Mouse (Mus musculus) adrenal gland (tissue): ENCODE data around the gene Arhgef25.
"Not testable (repeated sequence)": the region's sequence is repeated elsewhere in the genome, so short reads cannot be mapped to it uniquely, and the experiment has no call there.

ENCODE experiments used
- intact Hi-C: fragments of 180-260 bp; cut with DNase I; formaldehyde crosslinking; loops from one replicate; pipeline ENCODE4 v1.15.1; 2025

The Arhgef25 gene

DNA sequence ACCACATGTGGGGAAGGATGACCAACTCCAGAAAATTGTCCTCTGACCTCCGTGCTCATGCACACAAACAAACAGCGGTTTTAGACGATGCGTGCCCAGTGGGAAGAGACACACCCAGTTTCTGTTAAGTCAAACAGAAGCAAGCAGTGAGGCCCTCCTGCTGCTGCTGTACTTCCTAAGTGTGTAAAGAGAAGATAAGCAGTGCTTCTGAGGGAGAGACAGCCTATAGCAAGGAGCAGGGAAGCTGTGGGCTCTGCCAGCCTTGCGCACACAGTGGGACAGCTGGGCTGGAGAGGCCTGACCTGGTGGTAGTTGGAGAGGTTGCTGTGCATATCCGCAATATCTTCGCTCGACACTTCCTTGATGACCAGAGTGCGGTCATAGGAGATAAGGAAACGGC lies 15.5 kb upstream of the Arhgef25 start:
- intact Hi-C loops, result no loop called here

DNA sequence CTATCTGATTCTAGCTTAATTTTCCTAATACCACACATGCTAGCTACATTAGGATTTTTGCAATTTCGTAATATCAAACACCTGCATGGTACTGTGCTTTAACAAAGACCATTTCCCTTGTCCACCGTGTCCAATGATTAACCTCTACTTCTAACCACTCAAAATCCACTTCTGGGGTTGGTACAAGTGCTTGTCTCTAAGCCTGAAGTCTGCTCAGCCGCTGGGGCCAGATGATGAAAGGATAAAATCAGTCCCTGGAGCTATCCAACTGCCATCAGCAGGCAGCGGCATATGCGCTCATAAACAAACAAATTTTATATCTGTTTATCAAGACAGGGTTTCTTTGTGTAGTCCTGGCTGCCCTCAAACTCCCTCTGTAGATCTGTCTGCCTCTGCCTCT lies 14.7 kb upstream of the Arhgef25 start:
- intact Hi-C loops, result no loop called here

DNA sequence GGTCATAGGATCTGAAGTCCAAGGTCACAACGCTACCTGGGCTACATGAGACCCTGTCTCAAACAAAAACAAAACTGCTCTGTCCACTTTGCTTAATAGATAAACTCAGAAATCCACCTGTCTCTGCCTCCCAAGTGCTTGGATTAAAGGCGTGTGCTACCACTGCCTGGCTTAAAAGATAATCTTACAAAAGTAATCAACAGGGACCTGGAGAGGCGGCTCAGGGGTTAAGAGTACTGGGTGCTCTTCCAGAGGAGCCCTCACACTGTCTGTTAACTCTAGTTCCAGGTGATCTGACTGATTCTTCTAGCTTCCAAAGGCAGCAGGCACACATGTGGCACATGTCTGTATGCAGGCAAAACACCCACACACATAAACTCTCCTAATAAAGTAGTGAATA lies 13.2 kb upstream of the Arhgef25 start:
- intact Hi-C loops, result no loop called here

DNA sequence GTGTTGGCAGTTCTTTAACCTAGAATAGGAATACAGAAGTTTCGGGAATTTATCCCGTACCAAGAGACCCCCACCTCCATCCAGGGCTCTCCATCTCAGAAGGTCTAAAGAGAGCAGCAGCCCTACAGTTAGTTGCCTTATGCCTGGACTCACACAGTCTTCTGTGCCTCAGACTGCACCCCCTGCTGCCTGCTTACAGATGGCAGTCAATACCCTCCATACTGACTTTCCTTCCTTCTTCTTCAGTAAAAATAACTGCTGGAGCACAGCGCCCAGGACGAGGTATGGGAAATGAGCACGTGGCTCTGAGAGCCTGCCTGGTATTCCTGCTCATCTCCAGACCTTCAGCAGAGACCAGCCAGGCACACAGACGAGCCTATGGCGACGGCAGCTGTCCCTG lies 10.4 kb upstream of the Arhgef25 start:
- intact Hi-C loops, result no loop called here

DNA sequence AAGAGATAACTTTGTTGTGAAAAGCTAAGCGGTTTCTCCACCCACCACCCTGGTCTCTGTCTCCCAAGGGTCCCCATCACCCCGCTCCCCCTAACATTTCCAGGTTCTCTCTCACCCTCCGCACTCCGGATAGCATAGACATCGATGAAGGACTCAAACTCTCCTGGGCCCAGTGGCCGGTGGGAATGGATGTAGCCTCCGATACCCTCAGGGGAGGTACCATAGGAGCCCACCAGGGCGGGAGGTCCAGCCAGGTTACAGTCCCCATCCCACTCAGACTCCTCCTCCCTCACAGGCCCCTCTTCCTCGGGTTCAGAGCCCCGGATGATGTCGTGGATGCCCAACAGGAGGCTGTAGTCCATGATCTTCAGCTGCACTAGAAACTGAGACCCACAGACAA lies 9.6 kb upstream of the Arhgef25 start:
- intact Hi-C loops, result no loop called here

DNA sequence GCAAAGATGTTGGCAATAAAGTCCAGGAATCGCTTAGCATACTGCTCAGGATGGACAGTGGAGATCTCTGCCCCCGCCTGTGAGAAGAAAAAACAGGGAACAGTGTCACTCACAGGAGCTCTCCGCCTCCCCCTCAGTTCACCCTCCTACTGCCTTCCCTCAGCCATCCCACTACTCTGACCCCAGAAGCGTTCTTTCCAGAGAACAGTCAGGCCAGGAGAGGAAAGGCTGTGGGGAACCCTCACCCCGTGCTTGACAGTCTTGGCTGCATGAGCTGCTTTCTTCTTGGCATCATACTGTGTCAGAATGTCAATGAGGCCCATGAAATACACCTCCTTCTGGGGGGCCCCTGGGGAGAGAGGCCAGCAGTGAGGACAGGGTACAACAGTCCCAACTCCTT lies 9.2 kb upstream of the Arhgef25 start:
- intact Hi-C loops, result no loop called here

DNA sequence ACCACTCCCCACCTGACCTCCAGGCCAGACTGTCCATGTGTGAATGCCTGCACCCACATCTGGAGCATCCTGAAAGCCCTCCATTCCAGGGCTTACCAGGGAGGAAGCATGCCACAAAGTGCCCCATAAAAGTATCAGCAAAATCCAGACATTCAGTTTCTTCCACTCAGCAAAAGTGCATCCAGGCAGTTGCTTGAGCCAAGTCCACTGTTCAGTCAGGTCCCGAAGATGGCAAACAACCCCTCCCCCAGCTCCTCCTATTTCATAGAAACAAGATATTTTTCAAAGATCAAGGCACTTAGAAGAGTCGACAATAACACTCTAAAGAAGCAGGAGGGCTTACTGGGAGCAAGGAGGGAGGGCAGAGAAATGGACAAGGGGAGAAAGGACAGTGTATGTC lies 8.6 kb upstream of the Arhgef25 start:
- intact Hi-C loops, result no loop called here

DNA sequence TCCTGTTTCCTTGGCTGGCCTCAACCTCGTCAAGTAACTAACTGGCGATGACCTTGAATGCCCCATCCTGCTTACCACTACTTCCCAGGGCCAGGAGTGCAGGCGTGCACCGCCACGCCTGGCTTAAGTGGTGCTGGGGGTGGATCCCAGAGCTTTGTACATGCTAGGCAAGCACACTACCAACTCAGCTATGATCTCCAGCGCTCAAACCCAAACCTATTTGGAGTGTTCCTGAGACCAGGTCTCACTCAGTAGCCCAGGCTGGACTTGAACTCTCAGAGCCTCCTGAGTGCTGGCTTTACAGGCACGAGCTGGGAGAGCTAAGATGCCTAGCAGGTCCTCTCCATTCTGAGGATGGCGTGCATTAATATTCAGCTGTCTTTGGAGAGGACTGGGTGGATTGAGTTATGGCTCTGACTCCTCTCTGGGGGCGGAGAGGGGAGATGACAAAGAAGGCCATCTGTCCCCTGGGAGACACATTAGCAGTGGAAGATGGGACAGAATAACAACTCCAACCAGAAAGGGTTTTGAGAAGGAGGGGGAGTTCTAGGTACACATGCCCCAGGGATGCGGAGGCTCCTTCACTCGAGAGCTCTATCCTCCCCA lies 7.7 kb upstream of the Arhgef25 start:
- intact Hi-C loops, result no loop called here

DNA sequence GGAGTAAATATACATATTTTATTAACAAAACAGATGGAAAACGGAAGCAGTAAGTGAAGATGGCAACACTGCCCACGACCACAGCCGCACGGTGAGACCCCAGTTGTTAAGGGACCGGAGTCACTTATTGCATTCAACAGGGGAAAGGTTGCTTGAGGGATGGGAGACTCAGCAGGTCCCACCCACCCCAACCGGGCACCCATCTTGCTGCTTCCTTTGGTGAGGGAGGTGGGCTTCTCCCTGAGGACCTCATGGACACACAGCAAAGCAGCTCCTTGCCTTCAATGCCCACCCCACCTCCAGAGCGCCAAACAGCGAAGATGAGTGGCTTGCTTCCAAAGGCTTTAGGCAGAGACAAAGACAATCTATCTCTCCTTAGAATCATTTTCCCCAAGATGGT lies 7.2 kb upstream of the Arhgef25 start:
- intact Hi-C loops, result no loop called here

DNA sequence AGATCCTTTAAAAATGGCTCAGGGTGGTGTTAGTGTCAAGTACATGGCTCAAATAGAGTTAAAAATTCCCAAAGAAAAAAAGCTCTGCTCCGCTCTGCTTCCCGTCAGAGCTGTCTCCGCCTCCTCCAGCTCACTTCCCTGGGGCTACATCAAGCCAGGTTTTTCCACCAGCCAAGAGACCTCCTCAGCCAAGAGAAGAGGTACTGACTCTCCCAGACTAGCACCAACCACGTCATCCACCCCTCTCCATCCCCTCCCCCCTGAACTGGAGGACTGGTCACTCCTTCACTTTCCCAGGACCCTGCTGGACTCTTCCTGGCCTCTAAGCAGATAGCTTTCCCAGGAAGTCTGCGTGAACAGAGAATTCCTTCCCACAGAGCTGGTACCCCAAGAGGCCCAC lies 6.5 kb upstream of the Arhgef25 start:
- intact Hi-C loops, result no loop called here

DNA sequence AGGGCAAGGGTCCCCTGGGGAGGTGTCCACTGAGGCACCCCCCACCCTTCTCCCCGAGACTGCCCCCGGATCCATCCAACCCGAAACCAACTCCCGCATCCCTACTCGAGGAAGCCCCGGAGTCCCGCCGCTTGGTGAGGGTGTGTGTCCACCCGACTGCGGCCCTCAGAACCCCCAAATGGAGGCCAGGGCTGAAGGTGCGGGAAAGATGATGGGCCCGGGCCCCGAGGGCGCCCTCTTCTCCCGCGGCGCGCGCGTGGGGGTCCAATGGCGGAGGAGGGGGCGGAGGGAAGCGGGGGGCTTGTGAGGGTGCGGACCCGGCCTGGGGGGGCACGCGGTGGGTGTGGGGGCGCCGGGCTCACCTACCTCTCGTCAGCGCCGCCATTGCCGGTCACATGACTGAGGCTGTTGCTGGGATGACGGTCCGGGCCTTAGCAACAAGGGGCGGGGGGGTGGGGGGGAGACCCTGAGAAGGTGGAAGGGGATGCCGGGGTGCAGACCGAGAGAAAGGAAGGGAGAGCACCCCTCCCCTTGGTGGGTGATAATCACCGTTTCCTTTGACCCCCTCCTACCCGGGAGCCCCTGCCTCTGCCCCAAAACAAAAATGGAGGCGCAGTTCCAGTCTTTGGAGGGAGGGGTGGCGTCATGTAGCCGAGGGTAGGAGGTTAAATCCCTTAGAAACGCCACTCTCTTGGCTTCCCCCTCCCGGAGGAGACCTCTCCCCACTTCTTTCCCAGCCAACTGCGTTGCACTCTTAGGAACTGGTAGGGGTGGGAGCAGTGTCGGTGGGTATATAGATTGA lies 5.6 kb upstream of the Arhgef25 start, which contains the start of gene Dtx3:
Gene Dtx3, minus strand, starts transcription at position 401 of the 802 bp plus-strand sequence.
- intact Hi-C loops, result no loop called here

DNA sequence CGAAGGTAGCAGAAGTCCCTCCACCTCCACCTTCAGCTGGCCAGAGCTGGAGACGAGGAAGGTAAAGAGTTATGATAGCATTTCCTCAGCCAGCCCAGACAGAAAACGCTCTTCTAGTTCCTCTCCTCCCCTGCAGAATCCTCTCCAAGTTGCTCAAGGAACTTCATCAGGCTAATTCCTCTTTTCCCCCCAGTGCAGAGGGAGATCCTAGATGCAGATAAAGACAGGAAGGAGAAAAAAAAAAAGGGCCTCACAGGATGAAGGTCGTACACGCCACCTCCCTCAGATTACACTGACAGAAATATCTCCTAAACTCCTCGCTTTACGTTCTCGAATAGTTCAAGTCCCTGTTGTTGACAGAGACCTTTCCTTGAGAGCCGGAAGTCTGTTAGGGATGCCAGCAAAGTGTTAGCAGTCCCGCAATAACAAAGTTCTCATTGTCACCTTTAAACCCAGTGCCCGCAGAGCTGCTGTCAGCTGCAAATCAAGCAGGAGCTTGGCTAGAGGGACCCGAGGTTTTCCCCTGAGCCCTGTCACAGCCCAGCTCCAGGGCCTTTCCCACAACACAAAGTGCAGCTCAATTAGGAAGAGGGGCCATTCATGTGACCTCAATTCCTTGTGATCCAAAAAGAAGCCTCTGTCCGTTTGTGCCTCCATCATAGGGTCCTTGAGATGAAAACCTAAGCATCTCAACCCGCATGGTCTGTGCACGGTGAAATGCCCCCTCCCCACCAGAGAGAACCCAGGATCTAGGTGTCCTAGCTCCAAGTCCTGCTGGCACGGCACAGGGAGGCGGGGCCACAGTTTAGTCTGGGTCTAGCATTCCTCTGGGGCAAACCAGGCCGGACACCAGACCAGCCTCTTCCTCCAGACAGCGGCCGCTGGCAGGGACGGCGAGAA lies 4.8 kb upstream of the Arhgef25 start:
- intact Hi-C loops, result no loop called here

DNA sequence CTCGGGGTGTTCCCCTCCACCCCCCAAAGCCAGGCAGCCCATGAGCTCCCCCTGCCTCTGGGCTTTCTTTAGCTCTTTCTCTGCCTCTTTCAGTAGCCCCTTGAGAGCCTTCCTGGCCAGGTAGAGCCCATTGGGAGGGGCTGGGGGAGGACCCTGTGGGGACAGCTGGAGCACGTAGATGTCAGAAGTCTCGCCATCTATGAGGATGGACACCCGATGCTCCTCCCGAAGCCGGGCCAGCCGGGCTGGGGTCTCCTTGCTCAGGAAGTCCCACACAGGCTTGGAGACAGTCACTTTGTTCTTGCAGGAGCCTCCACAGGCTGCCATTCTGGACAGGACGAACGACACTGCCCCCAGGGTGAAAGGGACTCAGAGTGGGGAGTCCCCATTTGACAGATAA lies 3.1 kb upstream of the Arhgef25 start:
- intact Hi-C loops, result no loop called here

DNA sequence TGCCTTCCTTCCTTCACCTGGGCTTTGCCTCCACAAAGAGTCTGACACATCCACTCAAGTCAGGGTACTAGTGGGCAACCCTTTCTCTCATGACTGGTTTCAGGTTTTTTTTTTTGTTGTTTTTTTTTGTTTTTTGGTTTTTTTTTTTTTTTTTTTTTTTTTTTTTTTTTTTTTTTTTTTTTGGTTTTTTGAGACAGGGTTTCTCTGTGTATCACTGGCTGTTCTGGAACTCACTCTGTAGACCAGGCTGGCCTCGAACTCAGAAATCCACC lies 2.1 kb upstream of the Arhgef25 start:
- intact Hi-C loops, result not testable (repeated sequence)

DNA sequence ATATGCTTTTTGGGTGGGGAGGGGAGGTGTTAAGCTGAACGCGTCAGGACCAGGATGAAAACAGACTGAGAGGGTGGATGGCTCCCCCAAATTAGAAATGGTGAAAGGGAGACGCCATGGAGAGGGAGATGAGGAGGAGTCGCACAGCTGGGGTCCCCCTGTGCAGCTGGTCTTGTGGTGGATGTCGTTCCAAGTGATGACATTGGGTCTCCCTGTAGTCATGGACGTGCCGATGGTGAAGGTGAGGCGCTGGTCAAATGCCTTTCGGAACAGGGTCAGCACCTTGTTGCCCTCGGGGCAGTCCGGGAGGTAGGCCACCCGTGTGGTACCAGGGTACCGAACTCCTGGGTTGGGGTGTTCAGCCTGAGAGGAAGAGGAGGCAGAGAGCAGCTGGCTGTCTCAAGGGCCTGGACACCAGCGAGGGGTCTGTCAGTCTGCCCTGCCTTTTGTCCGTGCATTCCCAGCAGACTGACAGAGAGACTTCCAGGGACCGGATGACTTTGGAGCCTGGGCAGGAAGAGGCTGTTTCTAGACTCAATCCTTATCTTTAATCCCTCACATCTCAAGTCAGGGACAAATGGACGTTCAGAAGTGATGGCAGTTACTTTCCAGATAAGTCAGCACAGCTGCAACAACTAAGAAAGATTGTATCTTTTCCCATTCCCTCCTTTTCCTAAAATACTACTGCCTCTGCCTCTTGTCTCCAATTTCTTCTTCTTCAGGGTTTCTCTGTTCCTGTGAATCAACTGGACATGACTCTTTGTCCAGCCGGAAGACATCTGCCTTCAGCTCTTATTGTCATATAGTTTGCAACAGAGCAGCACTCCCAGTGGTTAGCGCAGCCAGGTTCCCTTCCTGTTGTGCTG lies 1.5 kb upstream of the Arhgef25 start:
- intact Hi-C loops, result no loop called here

DNA sequence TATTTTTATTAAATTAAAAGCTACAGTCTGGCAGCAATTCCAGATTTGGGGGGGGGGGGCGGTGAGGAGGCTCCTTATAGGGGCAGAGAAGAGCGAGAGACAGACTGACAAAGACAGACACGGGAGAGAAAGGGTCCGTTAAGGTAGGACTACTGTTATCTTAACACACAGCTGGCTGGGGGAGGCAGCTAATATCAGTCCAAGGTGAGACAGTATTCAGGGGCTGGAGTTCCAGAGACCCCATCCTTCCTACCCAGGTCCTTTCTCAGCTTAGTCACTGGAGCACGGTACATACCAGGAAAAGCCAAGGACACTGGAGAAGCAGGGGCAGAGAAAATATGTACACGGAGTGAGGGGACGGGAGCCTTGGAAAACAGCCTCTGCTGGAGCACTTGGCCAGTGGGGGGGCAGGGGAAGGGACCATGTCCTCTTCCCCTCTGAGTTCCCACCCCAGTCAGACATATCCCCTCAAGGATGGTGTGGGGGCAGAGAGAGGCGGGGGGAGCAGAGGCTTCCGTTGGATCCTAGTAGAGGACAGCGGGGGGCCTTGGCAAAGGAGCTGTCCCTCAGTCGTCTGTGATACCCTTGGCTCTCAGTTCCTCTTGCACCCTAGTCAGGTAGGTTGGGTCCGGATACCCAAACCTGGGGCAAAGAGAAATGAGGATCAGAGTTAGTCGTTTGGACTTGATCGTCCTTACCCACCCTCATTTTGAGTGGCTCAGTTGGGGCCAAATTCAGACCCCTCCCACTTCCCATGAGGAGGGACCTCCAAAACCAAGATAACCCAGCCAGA lies 711 bp upstream of the Arhgef25 start:
- intact Hi-C loops, result no loop called here

DNA sequence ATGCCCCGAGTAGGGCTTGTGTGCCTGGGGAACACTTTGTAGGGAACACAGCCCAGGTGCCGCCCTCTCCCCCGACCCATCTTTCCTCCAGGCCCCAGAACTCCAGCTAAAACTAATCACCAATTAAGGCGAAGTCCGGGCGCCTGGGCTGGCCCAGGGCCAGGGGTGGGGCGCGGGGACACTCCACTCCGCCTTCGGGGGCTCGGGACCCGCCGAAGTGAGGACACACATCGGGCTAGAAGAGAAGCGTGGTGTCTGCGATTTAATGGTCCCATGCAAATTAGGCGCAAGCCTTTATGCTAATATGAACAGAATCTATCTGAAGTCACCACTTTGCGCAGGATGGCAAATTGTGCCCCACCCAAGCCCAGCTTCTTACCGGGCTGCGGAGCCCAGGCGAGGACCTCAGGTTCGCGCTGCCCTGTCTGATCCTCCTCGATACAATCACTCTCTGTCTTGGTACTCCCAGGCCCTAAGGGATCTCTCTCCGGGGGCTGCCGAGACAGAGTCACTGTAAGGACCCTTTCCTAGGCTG lies 700 bp downstream of the Arhgef25 start:
- intact Hi-C loops, result no loop called here

DNA sequence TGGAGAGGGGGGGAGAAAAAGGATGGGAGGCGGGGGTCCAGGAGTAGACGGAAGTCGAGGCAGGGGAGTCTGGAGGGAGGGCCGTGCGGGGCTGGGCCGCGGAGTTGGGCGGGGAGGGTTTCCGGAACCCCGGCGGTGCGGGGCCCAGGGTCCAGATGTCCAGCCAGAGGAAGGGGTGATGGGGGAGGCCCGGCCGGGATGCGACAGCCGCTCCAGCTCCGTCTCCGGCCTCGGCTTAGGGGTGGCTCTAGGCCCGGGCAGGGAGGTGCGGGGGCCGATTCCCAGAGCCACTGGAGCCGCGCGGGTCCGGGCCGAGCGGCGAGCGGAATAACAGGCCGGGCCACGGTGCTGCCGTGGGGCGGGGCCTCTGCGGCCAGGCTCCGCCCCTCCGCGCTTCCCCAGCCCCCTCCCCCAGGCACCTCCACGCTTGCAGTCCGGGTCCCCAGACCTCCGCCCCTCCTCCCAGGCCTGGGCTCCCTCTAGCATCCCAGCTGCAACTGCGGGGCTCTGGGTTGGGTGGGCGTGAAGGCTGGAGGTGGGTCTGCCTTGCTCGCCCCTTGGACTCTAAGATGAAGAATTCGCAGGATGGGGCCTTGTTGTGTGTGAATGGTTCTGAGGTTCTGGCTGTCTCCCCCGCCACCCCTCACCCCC lies 1.3 kb downstream of the Arhgef25 start:
- intact Hi-C loops, result no loop called here

DNA sequence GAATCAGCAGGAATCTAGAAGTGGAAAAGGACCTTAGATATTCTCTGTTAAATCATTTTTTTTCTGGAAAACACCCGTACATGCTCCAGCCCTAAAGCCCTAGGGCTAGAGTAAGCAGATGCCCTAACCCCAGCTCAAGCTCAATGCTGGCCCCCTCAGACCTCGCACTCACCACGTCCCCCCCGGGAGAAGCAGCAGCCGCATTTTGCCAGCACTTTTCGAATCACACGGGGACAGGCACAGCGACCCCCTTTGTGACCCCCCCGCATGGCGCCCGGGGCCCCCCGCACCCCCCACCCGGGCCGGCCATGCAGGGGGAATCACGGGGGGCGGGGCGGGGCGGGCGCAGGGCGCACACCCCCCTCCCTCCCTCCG lies 1.8 kb downstream of the Arhgef25 start:
- intact Hi-C loops, result no loop called here
